Mouse (Mus musculus): Measurements from ENCODE around the gene Sh2d5. TPM values are rescaled to one million over a fixed set of nuclear protein-coding genes. Genes with fewer than 3 reads are reported as not detected.

The Sh2d5 gene
- polyA plus RNA-seq, 1 experiment from 2014 or later, result 0.40 TPM

DNA sequence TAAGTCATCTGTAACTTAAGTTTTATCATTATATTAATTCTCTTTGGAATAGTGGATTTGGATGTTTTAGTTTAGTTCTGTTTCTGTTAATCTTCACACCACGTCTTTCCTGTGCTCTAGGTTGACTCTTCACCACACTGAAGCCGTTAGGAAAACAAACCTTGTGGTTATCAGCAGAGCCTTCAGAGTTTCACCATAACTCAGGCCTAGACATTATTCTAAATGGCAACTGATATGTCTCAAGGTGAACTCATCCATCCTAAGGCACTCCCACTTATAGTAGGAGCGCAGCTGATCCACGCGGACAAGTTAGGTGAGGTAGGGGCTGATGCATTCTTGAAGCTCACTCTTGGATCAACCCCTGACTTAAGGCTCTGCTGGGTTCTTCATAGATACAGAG, 28.8 kb upstream of the Sh2d5 start:
- H3K9me3 ChIP-seq (ENCODE audit: low read length), result no peaks in the 10 kb centered on the region
- H3K36me3 ChIP-seq (replicated peaks; ENCODE audit: insufficient read depth, low read length), result peaks cover 44% of the 10 kb centered on the region
- no peaks in the 10 kb centered on the region for H3K27me3 ChIP-seq (ENCODE audit: insufficient read depth, low read length)
- peaks cover 32% of the 10 kb centered on the region for H3K4me1 ChIP-seq (ENCODE audit: insufficient read depth)
- DNase-seq (no peak), ATAC-seq (no peak)
- H3K4me3 ChIP-seq (ENCODE audit: low read depth, low read length), result no peak overlapping the region
- H3K27ac ChIP-seq (ENCODE audit: low read depth), result no peak overlapping the region
- TF ChIP-seq EP300 (IDR thresholded peaks at IDR 0.05; ENCODE audit: low read depth) (no peak), CTCF (IDR thresholded peaks at IDR 0.05; ENCODE audit: low read depth) (no peak)
- 60% methylated on average over 5 of the region's 5 CpGs for WGBS (ENCODE audit: insufficient replicate concordance)
- no peak overlapping the region for H3K4me2 ChIP-seq (ENCODE audit: low read depth, low read length)
- no peak overlapping the region for H3K9ac ChIP-seq (replicated peaks)

DNA sequence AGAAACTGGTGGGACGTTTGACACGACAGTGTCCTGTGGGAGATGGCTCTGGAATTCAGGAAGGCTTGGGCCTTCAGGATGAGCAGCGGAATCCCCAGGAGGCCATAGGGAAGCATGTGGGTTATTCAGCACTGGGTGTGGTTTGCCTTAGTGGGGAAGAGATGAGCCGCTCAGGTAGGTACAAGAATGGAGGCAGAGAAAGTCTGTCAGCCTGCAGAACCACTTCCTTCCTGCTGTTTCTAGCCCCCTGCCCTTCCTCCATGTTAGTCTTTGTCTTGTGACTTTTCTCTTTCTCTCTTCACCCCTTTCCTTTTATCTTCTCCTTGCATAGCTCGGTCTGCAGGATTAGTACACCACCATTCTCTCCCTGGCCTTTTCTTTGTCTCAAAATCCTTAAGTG, 27.8 kb upstream of the Sh2d5 start:
- no peak for ATAC-seq
- H3K27ac ChIP-seq (ENCODE audit: low read depth), result no peak overlapping the region
- no peaks in the 10 kb centered on the region for H3K27me3 ChIP-seq (ENCODE audit: insufficient read depth, low read length)
- H3K36me3 ChIP-seq (replicated peaks; ENCODE audit: insufficient read depth, low read length), result peaks cover 52% of the 10 kb centered on the region
- peaks cover 32% of the 10 kb centered on the region for H3K4me1 ChIP-seq (ENCODE audit: insufficient read depth)
- no peak for DNase-seq
- no peak for TF ChIP-seq EP300 (IDR thresholded peaks at IDR 0.05; ENCODE audit: low read depth)
- TF ChIP-seq CTCF (IDR thresholded peaks at IDR 0.05; ENCODE audit: low read depth), result no peak
- H3K9ac ChIP-seq (replicated peaks), result no peak overlapping the region
- H3K4me2 ChIP-seq (ENCODE audit: low read depth, low read length), result no peak overlapping the region
- no peaks in the 10 kb centered on the region for H3K9me3 ChIP-seq (ENCODE audit: low read length)
- 67% methylated on average over 5 of the region's 5 CpGs for WGBS (ENCODE audit: insufficient replicate concordance)
- no peak overlapping the region for H3K4me3 ChIP-seq (ENCODE audit: low read depth, low read length)

GRCm38 (mm10) chr4:138223623-138224022, 26.6 kb upstream of the Sh2d5 start:
- peaks cover 64% of the 10 kb centered on the region for H3K36me3 ChIP-seq (replicated peaks; ENCODE audit: insufficient read depth, low read length)
- no peak for DNase-seq
- no peaks in the 10 kb centered on the region for H3K9me3 ChIP-seq (ENCODE audit: low read length)
- H3K27me3 ChIP-seq (ENCODE audit: insufficient read depth, low read length), result no peaks in the 10 kb centered on the region
- no peak overlapping the region for H3K4me2 ChIP-seq (ENCODE audit: low read depth, low read length)
- no peak overlapping the region for H3K27ac ChIP-seq (ENCODE audit: low read depth)
- H3K9ac ChIP-seq (replicated peaks), result no peak overlapping the region
- no peak for ATAC-seq
- WGBS (ENCODE audit: insufficient replicate concordance), result 64% methylated on average over 10 of the region's 10 CpGs
- peaks cover 24% of the 10 kb centered on the region for H3K4me1 ChIP-seq (ENCODE audit: insufficient read depth)
- TF ChIP-seq CTCF (IDR thresholded peaks at IDR 0.05; ENCODE audit: low read depth) (no peak), EP300 (IDR thresholded peaks at IDR 0.05; ENCODE audit: low read depth) (no peak)
- H3K4me3 ChIP-seq (ENCODE audit: low read depth, low read length), result no peak overlapping the region

DNA sequence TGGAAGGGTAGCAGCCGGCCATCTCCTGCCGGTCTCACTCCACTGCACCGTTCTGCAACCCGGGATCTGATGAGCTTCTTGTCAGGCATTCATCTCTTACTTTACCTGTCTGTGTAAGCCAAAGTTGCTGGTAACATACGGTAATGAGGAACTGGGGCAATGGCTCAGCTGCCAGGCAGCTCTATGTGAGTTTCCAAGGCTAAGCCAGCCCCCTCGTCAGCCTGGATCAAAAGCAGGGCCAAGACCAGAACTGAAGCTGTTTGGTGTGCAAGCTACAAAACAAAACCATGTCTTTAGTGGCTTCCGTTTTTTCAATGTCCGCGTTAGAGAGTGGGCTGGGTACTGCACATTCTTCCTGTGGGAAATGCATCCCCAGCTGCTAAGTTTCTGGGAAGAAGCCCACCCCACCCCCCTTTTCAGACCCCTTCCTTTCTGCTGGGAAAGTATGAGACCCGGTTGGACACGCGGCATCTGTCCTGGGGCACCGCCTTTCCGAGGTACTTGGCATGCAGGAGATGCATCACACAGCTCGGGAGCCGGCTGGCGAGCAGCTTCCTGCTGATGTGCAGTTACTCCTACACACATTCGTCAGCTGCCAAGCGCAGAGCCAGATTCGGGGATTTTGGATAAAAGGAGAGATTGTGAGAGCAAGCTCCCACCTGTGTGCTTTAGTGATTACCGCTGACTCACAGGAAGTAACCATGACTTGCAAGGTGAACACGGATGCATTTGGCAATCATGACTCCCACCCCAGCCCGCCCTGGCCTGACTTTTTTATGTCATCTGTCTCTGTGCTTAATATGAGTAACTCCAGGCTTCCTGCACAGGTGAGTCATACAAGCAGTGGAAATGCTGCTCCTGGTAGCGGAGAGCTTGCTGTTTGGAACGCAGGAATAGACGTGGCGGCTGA, 3.2 kb upstream of the Sh2d5 start:
- H3K36me3 ChIP-seq (replicated peaks; ENCODE audit: insufficient read depth, low read length), result peaks cover 43% of the 10 kb centered on the region
- 73% methylated on average over 27 of the region's 27 CpGs for WGBS (ENCODE audit: insufficient replicate concordance)

GRCm38 (mm10) chr4:138251819-138252218, 1.6 kb downstream of the Sh2d5 start:
- ATAC-seq, result peak; percentile 28; the same call in 1 of the 2 replicates
- TF ChIP-seq CTCF (IDR thresholded peaks at IDR 0.05; ENCODE audit: low read depth) (peak; percentile 42), EP300 (IDR thresholded peaks at IDR 0.05; ENCODE audit: low read depth) (no peak)
- WGBS (ENCODE audit: insufficient replicate concordance), result 1% methylated on average over 14 of the region's 14 CpGs
- Histone ChIP-seq H3K36me3 (replicated peaks; ENCODE audit: insufficient read depth, low read length) (peaks cover 4% of the 10 kb centered on the region), H3K4me1 (ENCODE audit: insufficient read depth) (peaks cover 26% of the 10 kb centered on the region), H3K9me3 (ENCODE audit: low read length) (no peaks in the 10 kb centered on the region), H3K4me2 (ENCODE audit: low read depth, low read length) (peak overlapping the region; percentile 51), H3K27ac (ENCODE audit: low read depth) (no peak overlapping the region), H3K4me3 (ENCODE audit: low read depth, low read length) (peak overlapping the region; percentile 27), H3K27me3 (ENCODE audit: insufficient read depth, low read length) (peaks cover 31% of the 10 kb centered on the region), H3K9ac (replicated peaks) (peak overlapping the region; percentile 18; the same call in 1 of the 2 replicates)
- DNase-seq, result peak; percentile 46

More for the DNA sequence above, 3.2 kb upstream of the Sh2d5 start:
- Histone ChIP-seq H3K27me3 (ENCODE audit: insufficient read depth, low read length) (peaks cover 26% of the 10 kb centered on the region), H3K4me2 (ENCODE audit: low read depth, low read length) (no peak overlapping the region), H3K9me3 (ENCODE audit: low read length) (no peaks in the 10 kb centered on the region), H3K9ac (replicated peaks) (no peak overlapping the region), H3K27ac (ENCODE audit: low read depth) (no peak overlapping the region), H3K4me1 (ENCODE audit: insufficient read depth) (peaks cover 22% of the 10 kb centered on the region), H3K4me3 (ENCODE audit: low read depth, low read length) (no peak overlapping the region)
- TF ChIP-seq CTCF (IDR thresholded peaks at IDR 0.05; ENCODE audit: low read depth), result no peak
- no peak for TF ChIP-seq EP300 (IDR thresholded peaks at IDR 0.05; ENCODE audit: low read depth)
- DNase-seq (no peak), ATAC-seq (no peak)

DNA sequence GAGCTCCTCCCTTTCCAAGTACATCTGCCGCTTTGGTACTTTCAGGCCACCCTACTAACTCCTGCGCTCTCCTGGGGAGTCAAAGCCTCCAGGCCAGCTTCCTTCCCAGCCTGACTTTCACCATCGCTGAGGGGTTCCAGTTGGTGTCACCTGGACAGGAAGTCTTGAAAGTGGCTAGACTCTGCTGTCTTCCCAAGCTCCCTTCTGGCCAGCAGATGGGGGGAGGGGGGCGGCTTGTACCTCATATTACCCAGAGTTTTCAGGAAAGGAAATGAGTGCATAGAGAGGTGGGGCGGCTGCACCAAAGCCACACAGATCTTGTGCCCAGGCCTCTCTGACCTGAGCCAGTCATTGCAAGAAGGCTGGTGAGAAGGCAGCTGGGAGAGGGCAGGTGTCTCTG, 2.0 kb downstream of the Sh2d5 start:
- WGBS (ENCODE audit: insufficient replicate concordance), result 30% methylated on average over 5 of the region's 5 CpGs

More for the DNA sequence above, 2.0 kb downstream of the Sh2d5 start:
- no peak overlapping the region for H3K27ac ChIP-seq (ENCODE audit: low read depth)
- H3K9me3 ChIP-seq (ENCODE audit: low read length), result no peaks in the 10 kb centered on the region
- H3K36me3 ChIP-seq (replicated peaks; ENCODE audit: insufficient read depth, low read length), result no peaks in the 10 kb centered on the region; the same call in none of the 2 replicates
- H3K4me2 ChIP-seq (ENCODE audit: low read depth, low read length), result peak overlapping the region; percentile 51
- no peak for DNase-seq
- 0 out of 2 replicates have a peak overlapping the region, but pooled peaks have one; percentile 18 for H3K9ac ChIP-seq (replicated peaks)
- TF ChIP-seq CTCF (IDR thresholded peaks at IDR 0.05; ENCODE audit: low read depth) (no peak), EP300 (IDR thresholded peaks at IDR 0.05; ENCODE audit: low read depth) (no peak)
- peaks cover 26% of the 10 kb centered on the region for H3K4me1 ChIP-seq (ENCODE audit: insufficient read depth)
- peak overlapping the region; percentile 27 for H3K4me3 ChIP-seq (ENCODE audit: low read depth, low read length)
- peaks cover 31% of the 10 kb centered on the region for H3K27me3 ChIP-seq (ENCODE audit: insufficient read depth, low read length)
- no peak for ATAC-seq

Data from liver, postnatal 0 days (tissue).